Mouse (Mus musculus) macrophage (primary cell): ENCODE measurements around the gene Rnf38. TPM values are rescaled to one million over a fixed set of nuclear protein-coding genes. Genes with fewer than 3 reads are reported as not detected.

ENCODE experiments used
- H3K27ac ChIP-seq: fragments of 350-480 bp; formaldehyde crosslinking; 2 replicates; pipeline ENCODE4 v1.9.0; 2021
- H3K36me3 ChIP-seq: fragments of 350-480 bp; formaldehyde crosslinking; 2 replicates; pipeline ENCODE4 v1.9.0; 2021; ENCODE audit errors: inconsistent target
- H3K4me3 ChIP-seq: fragments of 350-480 bp; formaldehyde crosslinking; 2 replicates; pipeline ENCODE4 v1.9.0; 2021; ENCODE audit errors: inconsistent target
- H3K79me2 ChIP-seq: fragments of 350-480 bp; formaldehyde crosslinking; 2 replicates; pipeline ENCODE4 v1.9.0; 2021; ENCODE audit errors: inconsistent target
- WGBS: methylation state at CpG from one replicate; pipeline ENCODE4 v1.1.7; 2026; ENCODE audit warnings: inconsistent platforms; ENCODE audit not compliant: missing documents; 5-methylcytosine and 5-hydroxymethylcytosine counted together
- polyA plus RNA-seq: library from polyadenylated mRNA; stranded (reverse); fragments of 250-400 nt; gene quantifications from 3 replicates; pipeline ENCODE4 v1.2.4, GENCODE M21; 2018; ENCODE audit warnings: inconsistent platforms

Gene Rnf38
- polyA plus RNA-seq, 1 experiment from 2014 or later, result 31.7 TPM

DNA sequence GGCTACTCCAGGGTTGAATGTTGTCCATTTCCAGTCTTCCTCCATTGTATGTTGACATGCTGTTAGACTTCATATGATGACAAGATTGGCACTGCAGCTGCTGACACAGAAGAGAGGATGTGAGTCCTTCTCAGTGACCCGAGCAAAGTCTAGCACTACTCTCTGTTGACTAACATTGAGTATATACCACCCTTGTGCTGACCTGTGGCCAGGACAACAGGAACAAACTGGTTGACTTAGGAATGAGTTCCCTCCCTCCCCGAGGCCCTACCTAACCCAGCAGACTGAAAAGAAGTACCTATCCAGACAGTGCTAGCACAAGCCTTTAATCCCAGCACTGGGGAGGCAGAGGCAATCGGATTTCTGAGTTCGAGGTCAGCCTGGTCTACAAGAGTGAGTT, 12.7 kb upstream of the Rnf38 start:
- Histone ChIP-seq H3K27ac (no peak overlapping the region), H3K36me3 (no peaks in the 10 kb centered on the region)
- WGBS, result 89% methylated on average over 4 of the region's 4 CpGs

DNA sequence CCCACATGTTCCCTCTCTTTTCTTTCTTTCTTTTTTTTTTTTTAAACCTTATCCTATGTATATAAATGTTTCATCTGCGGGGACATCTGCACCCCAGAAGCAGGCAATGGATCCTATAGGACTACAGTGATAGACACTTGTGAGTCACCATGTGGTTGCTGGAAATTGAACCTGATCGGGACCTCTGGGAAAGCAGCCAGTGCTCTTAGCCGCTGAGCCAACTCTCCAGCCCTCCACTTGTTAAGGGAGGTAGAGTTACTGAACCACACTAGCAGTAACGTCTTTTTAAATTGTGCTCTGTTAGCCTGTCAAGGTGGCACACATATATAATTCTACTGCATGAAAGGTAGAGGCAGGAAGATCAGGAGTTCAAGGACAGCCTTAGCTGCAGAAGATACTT, 8.0 kb upstream of the Rnf38 start:
- Histone ChIP-seq H3K36me3 (no peaks in the 10 kb centered on the region), H3K27ac (no peak overlapping the region)
- 92% methylated on average over 4 of the region's 4 CpGs for WGBS

More for the DNA sequence above, 12.7 kb upstream of the Rnf38 start:
- Histone ChIP-seq H3K4me3 (no peak overlapping the region), H3K79me2 (no peaks in the 10 kb centered on the region)

DNA sequence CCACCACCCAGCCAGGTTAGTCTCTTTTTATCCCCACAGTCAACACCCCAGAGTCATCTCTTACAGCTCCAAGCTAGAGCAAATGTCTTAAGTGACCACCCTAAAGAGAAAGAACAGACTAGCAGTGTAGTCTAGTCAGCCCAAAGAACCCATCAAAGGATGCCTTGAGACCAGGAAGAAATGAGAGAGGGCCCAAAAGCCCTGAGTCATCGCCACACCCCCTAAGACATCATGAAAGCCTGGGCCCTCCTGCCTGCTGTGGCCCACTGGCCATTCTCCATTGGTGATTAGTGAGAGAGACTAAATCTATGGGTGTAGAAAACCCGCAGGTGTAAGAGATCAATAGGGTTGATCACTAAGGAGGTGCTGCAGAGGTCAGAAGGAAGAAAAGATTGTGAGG, 2.4 kb upstream of the Rnf38 start:
- 94% methylated on average over 2 of the region's 2 CpGs for WGBS
- peaks cover 20% of the 10 kb centered on the region for H3K79me2 ChIP-seq
- H3K4me3 ChIP-seq, result no peak overlapping the region
- no peaks in the 10 kb centered on the region for H3K36me3 ChIP-seq
- no peak overlapping the region for H3K27ac ChIP-seq

More for the DNA sequence above, 8.0 kb upstream of the Rnf38 start:
- H3K4me3 ChIP-seq, result no peak overlapping the region
- no peaks in the 10 kb centered on the region for H3K79me2 ChIP-seq

DNA sequence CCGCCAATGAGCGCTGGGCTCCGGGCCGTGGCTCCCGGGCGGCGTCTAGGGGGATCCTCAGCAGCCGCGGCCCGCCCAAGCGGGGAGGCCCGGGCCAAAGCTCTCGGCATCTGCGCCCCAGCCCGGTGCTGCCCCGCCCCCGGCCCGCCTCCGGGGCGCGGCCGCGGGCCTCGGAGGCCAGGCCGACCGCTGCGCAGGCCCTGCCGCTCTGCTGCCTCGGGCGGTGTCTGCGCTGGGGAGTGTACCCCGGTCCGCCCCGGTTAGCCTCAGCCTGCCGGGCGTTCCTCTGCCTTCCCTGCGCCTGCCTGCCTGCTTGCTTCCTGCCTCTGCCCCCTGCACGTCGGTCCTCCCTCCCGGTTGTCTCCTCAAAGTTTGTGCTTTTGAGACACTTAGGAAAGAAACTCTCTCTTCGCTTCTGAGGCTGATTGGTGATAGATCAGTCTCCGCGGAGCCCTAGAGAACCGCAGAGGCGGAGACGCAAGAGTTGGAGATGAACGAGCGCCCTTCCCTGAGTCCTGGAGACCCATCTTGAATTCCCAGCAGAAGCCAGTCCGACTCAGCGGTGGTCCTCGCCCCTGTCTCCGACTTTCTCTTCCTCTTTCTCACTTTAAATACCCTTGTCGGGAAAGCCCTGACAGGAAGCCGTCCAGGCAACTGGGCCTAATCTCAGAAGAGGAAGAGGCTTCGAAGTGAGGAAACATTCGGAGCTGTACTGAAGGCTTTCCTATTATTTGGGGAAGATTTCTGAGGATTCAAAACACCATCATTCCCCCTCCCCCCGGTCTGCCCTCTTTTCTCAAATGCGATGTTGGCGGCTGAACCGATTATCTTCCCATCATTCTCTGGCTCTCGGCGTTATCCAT, 646 bp upstream of the Rnf38 start:
- under 1% methylated on average over 51 of the region's 62 CpGs for WGBS
- Histone ChIP-seq H3K4me3 (peak overlapping the region; percentile 46), H3K79me2 (peaks cover 37% of the 10 kb centered on the region), H3K36me3 (no peaks in the 10 kb centered on the region), H3K27ac (peak overlapping the region; percentile 89)

DNA sequence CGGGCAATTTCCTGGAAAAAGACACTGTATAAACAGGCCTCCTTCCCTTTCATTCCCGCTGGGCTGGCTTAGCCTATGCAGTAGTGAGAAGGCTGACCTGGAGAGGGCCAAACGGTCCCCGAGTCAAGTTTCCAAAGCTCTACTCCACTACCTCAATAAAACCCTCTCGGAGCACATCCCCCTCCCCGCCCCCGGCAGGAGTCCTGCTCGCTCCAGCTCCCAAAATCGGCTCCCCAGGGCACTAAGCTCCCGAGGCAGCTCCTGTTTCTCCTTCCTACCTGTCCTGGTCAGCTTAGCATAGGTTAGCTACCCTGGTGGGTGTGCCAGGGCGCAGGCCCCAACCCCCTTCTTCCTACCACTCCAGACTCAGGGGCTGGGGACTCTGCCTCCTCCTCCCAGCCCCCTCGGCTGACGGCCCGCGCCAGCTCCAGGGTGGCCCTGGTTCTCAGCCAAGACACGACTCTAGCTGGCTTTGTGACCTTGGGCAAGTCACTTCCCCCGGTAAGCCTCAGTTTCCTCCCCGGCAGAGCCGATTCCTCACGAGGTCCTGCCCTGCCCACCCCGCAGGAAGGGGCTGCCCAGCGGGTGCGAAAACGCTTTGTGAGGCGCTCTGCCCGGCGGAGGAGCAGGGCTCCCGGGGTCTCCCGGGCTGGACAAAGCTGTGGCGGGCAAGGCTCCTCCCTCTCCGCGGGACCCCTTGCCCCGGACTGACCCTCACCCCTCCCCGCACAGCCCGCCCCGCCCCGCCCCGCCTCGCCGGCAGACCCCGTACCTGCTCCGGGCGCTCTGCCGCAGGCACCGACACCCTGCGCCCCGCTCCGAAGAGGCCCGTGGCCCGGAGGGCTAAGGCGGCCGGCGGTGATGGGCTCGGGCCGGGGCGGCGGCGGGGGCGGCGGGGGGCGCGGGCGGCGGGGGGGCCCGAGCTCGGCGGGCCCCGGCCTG, 547 bp downstream of the Rnf38 start:
- Histone ChIP-seq H3K4me3 (peak overlapping the region; percentile 55), H3K27ac (peak overlapping the region; percentile 32), H3K36me3 (no peaks in the 10 kb centered on the region), H3K79me2 (peaks cover 49% of the 10 kb centered on the region)
- WGBS, result 6% methylated on average over 28 of the region's 68 CpGs

DNA sequence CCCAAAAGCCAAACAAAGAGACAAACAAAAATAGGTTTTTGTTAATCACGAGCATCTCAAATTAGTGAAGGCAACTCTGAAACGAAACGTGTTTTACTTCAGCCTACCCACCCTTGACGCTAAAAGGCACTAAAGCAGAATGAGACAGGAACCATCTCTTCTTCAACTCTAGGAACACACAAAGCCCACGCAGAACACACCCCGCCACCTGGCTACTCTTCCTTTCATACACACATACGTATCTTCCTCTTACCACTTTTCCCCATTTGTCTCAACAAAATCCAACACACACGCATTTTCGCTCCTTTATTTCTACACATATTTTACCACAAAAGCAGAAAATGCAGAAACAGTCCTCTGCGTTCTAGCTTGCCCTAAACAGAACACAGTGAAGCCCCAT, 8.5 kb downstream of the Rnf38 start:
- Histone ChIP-seq H3K79me2 (peaks cover 96% of the 10 kb centered on the region), H3K4me3 (no peak overlapping the region), H3K27ac (no peak overlapping the region), H3K36me3 (no peaks in the 10 kb centered on the region)
- 87% methylated on average over 10 of the region's 10 CpGs for WGBS

DNA sequence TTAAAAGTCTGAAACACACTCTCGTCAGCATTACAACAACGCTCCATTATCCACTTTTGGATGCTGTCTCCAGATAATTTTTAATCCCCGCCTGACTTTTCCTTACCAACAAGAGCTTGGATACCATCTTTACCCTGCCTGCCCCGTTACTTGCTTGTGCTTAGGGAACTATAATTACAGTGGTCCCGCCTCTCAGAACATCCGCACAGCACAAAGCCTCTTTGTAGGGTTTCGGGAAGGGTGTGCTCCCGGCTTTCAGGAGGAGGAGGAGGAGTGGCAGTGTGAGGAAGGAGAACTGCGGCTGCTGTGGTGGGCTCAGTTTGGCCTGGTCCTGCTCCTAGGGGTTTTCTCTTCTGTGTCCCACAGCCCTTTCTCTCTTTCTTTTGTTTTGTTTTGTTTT, 9.4 kb downstream of the Rnf38 start:
- H3K4me3 ChIP-seq, result no peak overlapping the region
- H3K27ac ChIP-seq, result no peak overlapping the region
- H3K36me3 ChIP-seq, result no peaks in the 10 kb centered on the region
- 94% methylated on average over 9 of the region's 9 CpGs for WGBS
- peaks cover 96% of the 10 kb centered on the region for H3K79me2 ChIP-seq

DNA sequence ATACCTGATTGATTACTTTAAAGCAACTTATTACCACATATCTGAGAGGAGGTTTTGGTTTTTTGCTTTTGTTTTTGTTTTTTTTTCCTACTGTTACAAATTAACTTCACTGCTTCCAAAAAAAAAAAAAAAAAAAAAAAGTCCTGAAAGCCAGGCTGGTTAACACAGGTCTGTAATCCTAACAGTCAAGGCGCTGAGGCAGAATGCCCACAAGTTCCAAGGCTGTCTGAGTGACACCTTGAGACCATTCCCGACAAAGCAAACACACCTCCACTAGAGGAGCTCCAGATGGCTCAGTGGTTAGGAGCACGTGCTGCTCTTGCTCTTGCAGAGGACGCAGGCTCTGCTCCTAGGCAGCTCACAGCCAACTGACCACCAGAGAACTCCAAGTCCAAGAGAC, 10.1 kb downstream of the Rnf38 start:
- WGBS, result 95% methylated on average over 4 of the region's 4 CpGs
- Histone ChIP-seq H3K4me3 (no peak overlapping the region), H3K79me2 (peaks cover 94% of the 10 kb centered on the region), H3K27ac (no peak overlapping the region), H3K36me3 (no peaks in the 10 kb centered on the region)

DNA sequence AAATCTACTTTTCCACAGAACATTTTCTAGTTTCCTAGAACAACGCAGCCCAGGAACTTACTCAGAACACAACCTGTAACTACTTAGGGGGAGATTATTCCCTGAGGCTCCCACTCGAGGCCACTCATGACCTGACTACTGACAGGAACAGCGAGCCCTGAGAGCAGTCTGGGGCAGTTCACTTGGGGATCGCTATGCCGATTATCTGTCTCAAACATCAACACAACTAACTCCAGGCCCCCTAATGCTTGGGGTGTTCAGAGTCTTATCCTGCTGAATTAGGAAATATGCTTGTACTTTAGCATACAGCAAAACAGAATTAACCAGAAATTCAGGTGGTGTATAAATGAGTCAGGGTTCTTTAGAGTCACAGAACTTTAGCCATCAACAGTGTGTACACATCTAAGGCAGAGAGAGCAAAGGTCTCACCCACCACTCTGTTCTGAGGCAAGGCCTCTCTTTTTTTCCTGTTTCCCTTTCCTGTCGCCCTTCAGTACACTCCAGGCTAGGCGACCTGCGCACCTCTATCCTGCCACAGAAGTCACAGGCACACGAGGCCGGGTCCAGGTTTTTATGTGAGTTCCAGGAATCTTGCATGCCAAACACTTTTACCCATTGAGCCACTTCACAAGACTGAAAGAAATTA, 16.7 kb downstream of the Rnf38 start:
- Histone ChIP-seq H3K79me2 (peaks cover 85% of the 10 kb centered on the region; the same call in 1 of the 2 replicates), H3K4me3 (no peak overlapping the region), H3K27ac (no peak overlapping the region), H3K36me3 (no peaks in the 10 kb centered on the region)
- WGBS, result 80% methylated on average over 10 of the region's 10 CpGs

DNA sequence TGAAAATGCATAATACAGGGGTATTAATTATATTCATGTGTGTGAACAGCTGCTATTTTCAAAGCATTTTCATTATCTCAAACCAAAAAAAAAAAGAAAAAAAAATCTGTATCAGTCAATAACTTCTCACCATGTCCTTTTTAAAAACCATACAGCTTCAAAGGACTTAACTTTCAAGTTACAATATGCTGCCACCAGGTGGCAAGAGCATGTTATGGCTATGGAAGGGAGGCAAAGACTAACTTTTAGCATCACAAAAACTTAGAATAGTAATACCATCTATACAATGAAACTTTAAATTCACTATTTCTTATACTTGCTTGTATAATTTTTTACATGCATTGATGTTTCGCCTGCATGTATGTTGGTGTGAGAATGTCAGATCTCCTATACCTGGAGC, 33.6 kb downstream of the Rnf38 start:
- peaks cover 66% of the 10 kb centered on the region; the same call in 1 of the 2 replicates for H3K79me2 ChIP-seq
- no peak overlapping the region for H3K4me3 ChIP-seq
- WGBS, result 100% methylated on average over 1 of the region's 1 CpGs
- H3K27ac ChIP-seq, result no peak overlapping the region
- H3K36me3 ChIP-seq, result no peaks in the 10 kb centered on the region

DNA sequence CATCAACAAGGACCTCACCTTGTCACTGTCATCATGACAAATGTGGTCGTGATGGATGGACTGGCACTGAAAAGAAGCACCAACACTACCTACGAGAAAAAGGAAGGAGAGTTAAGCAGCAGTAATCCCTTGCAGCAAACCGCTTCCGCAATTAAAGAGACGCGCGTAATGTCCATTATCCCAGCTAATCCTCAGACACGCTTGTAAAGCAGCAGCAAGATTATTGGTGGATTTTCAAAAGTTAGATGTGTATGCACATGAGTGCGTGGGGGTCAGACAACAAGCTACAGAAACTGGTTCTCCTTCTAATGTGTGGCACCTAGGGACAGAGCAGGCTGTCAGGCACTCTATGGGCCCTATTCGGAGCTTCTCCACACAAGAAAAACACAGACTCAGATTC, 46.2 kb downstream of the Rnf38 start:
- Histone ChIP-seq H3K27ac (no peak overlapping the region), H3K79me2 (peaks cover 40% of the 10 kb centered on the region; the same call in 1 of the 2 replicates), H3K4me3 (no peak overlapping the region), H3K36me3 (no peaks in the 10 kb centered on the region)
- WGBS, result 95% methylated on average over 10 of the region's 10 CpGs

DNA sequence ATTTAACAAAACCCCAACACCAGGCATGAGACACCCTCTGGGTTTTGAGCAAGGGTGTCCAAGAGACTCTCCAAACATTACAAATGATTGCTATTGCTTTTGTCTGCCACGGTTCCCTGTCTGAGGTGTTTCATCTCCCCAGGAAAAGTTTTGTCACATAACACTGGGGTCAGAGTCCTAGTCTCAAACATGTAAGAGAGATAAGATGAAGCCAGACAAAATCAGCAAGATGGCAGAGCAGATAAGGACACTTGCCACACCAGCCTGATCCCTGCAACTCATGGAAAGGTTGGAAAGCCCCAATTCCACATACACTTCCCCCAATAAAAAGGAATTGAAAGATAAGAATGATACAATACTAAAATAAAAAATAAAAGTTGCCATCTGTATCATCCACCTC, 49.7 kb downstream of the Rnf38 start:
- 75% methylated on average over 1 of the region's 1 CpGs for WGBS
- Histone ChIP-seq H3K36me3 (no peaks in the 10 kb centered on the region), H3K79me2 (peaks cover 11% of the 10 kb centered on the region; the same call in 1 of the 2 replicates), H3K4me3 (no peak overlapping the region), H3K27ac (no peak overlapping the region)

DNA sequence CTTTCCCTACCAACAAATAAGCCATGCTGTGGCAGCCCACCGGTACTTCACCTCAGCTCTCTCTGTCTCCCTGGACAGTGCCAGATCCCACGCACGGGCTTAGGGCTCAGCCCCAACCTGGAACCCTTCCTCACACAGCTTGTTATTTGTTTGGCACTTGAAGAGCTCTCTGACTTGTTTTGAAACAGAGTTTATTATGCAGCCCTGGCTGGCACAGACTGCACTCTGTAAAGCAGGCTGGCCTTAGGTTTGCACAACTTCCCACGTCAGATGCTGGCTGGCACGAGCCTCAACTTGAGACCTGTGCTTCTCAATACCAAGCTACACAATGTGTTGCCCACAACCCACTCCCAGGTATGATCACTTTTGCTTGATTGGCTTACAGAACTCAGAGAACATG, 53.8 kb downstream of the Rnf38 start:
- Histone ChIP-seq H3K79me2 (no peaks in the 10 kb centered on the region; the same call in 1 of the 2 replicates), H3K36me3 (no peaks in the 10 kb centered on the region), H3K4me3 (no peak overlapping the region), H3K27ac (no peak overlapping the region)
- WGBS, result 95% methylated on average over 5 of the region's 5 CpGs

DNA sequence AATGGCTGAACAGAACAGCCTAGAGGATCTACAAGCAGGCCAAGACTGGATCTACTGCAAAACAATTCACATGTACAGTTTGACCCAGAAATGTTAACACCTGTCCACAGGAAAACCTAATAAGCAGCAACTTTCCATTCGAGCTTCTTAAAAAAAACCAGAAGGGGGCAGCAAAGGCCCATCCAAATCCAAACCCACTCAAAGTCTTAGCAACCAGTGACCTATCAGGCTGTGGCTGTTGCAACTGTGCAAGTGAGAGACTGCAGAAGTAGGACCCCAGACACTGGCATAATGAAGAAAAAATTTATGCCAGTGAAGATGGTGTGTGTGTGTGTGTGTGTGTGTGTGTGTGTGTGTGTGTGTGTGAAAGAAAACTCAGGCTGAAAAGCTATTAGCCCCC, 60.4 kb downstream of the Rnf38 start:
- Histone ChIP-seq H3K27ac (no peak overlapping the region), H3K4me3 (no peak overlapping the region), H3K36me3 (no peaks in the 10 kb centered on the region), H3K79me2 (peaks cover 6% of the 10 kb centered on the region; the same call in 1 of the 2 replicates)
- 0% methylated on average over 1 of the region's 1 CpGs for WGBS
